Mouse (Mus musculus) liver, embryonic 14.5 days (tissue): ENCODE measurements at regions not wholly inside any gene's neighbourhood (a gene's known extent, or its start where the extent isn't known, plus 50 kb on each side); places are given as distances from the start of the nearest gene placed in this dataset.

Source experiments
- CTCF ChIP-seq: IDR thresholded peaks from 2 replicates; pipeline ENCODE4 v1.5.1; 2016; ENCODE audit warnings: antibody characterized with exemption, low read depth, control low read depth
- EP300 ChIP-seq: IDR thresholded peaks from 2 replicates; pipeline ENCODE4 v1.6.1; 2016; ENCODE audit warnings: antibody characterized with exemption, low read depth

DNA sequence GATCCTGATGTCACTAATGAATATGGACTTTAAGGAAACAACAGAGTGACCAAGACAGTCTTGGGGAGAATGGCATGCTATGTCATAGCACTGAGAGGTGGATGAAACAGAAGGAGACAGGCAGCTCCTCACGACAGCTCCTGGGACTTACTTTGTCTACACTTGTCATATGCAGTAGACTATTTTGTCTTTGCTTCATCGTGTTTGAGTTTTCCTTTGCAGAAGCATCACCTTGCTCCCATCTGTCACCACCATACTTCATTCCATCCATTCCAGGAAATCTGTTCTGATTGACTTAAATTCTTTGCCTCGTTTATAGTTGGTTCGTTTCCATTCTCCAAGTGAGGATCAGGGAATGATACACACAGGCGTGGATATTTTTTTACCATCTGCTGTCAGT is 128.0 kb upstream of the Tmtc1 start:
- TF ChIP-seq EP300 (no peak), CTCF (no peak)
